In genomic region chr14:37296531-37296930, GRCm38 (mm10) we compare ENCODE assay signal across 25 mouse cellular contexts.
DNase-seq lines count a peak whose midpoint lies in the region; ATAC-seq lines count a peak whose summit lies in the region.
"Had no signal": no experiment of that assay in that cellular context is flagged by ENCODE, and none has a peak within 500 bp of the region (broad histone marks: within the 10 kb centered on the region; RNA-seq: fewer than 3 reads in every experiment).

No protein-coding gene starts in this region.

- no peaks in the 10 kb centered on the region for H3K36me3 ChIP-seq in embryonic facial prominence, embryonic 14.5 days (ENCODE audit: control insufficient read depth, insufficient read depth, low read length)
- no peaks in the 10 kb centered on the region for H3K36me3 ChIP-seq in embryonic facial prominence, embryonic 10.5 days (replicated peaks)
- H3K36me3 ChIP-seq in embryonic facial prominence, embryonic 15.5 days = no peaks in the 10 kb centered on the region
- H3K36me3 ChIP-seq in heart, embryonic 11.5 days (ENCODE audit: control insufficient read depth, insufficient read depth, low read length) = no peaks in the 10 kb centered on the region
- H3K36me3 ChIP-seq: embryonic facial prominence, embryonic 12.5 days; G1E; heart, embryonic 10.5 days; heart, embryonic 15.5 days; hindbrain, embryonic 10.5 days had no signal

- H3K4me1 ChIP-seq in embryonic facial prominence, embryonic 14.5 days (ENCODE audit: control insufficient read depth, insufficient read depth, low read length) = no peaks in the 10 kb centered on the region
- no peaks in the 10 kb centered on the region for H3K4me1 ChIP-seq in embryonic facial prominence, embryonic 10.5 days
- H3K4me1 ChIP-seq in embryonic facial prominence, embryonic 15.5 days = no peaks in the 10 kb centered on the region
- no peaks in the 10 kb centered on the region for H3K4me1 ChIP-seq in heart, embryonic 11.5 days (ENCODE audit: control insufficient read depth, insufficient read depth, low read length)
- H3K4me1 ChIP-seq: embryonic facial prominence, embryonic 12.5 days; forebrain, embryonic 13.5 days; heart, embryonic 10.5 days; heart, embryonic 15.5 days had no signal

- H3K4me2 ChIP-seq in embryonic facial prominence, embryonic 14.5 days (ENCODE audit: low read depth, low read length) = no peak overlapping the region
- no peak overlapping the region for H3K4me2 ChIP-seq in embryonic facial prominence, embryonic 15.5 days (replicated peaks)
- H3K4me2 ChIP-seq in heart, embryonic 11.5 days = no peak overlapping the region
- H3K4me2 ChIP-seq: embryonic facial prominence, embryonic 12.5 days; forebrain, embryonic 13.5 days; heart, embryonic 15.5 days; hindbrain, embryonic 14.5 days had no signal

- no peak overlapping the region for H3K9ac ChIP-seq in embryonic facial prominence, embryonic 14.5 days (ENCODE audit: low read depth, low read length)
- no peak overlapping the region for H3K9ac ChIP-seq in embryonic facial prominence, embryonic 15.5 days
- H3K9ac ChIP-seq in heart, embryonic 11.5 days (ENCODE audit: low read depth, low read length) = no peak overlapping the region
- H3K9ac ChIP-seq: embryonic facial prominence, embryonic 12.5 days; forebrain, embryonic 13.5 days; forebrain, postnatal 0 days; heart, embryonic 15.5 days; hindbrain, embryonic 14.5 days had no signal

- H3K4me3 ChIP-seq in embryonic facial prominence, embryonic 14.5 days (ENCODE audit: low read depth, low read length) = no peak overlapping the region
- H3K4me3 ChIP-seq in embryonic facial prominence, embryonic 10.5 days = no peak overlapping the region
- no peak overlapping the region for H3K4me3 ChIP-seq in embryonic facial prominence, embryonic 15.5 days (replicated peaks)
- no peak overlapping the region for H3K4me3 ChIP-seq in heart, embryonic 11.5 days (ENCODE audit: low read depth, low read length)
- H3K4me3 ChIP-seq: embryonic facial prominence, embryonic 12.5 days; forebrain, embryonic 13.5 days; heart, embryonic 10.5 days; heart, embryonic 15.5 days; hindbrain, embryonic 10.5 days had no signal

- H3K9me3 ChIP-seq in embryonic facial prominence, embryonic 14.5 days (ENCODE audit: control insufficient read depth, low read length) = no peaks in the 10 kb centered on the region
- H3K9me3 ChIP-seq in embryonic facial prominence, embryonic 10.5 days = no peaks in the 10 kb centered on the region
- no peaks in the 10 kb centered on the region for H3K9me3 ChIP-seq in embryonic facial prominence, embryonic 15.5 days (replicated peaks)
- H3K9me3 ChIP-seq in heart, embryonic 11.5 days (replicated peaks; ENCODE audit: control insufficient read depth, low read length) = no peaks in the 10 kb centered on the region
- H3K9me3 ChIP-seq: embryonic facial prominence, embryonic 12.5 days; forebrain, embryonic 13.5 days; G1E; heart, embryonic 10.5 days; heart, embryonic 15.5 days; hindbrain, embryonic 10.5 days had no signal

- no peaks in the 10 kb centered on the region for H3K27me3 ChIP-seq in embryonic facial prominence, embryonic 14.5 days (replicated peaks; ENCODE audit: control insufficient read depth, insufficient read depth, low read length)
- no peaks in the 10 kb centered on the region for H3K27me3 ChIP-seq in embryonic facial prominence, embryonic 10.5 days (replicated peaks; ENCODE audit: low read depth, poor library complexity, severe bottlenecking)
- H3K27me3 ChIP-seq in embryonic facial prominence, embryonic 15.5 days = no peaks in the 10 kb centered on the region
- no peaks in the 10 kb centered on the region for H3K27me3 ChIP-seq in heart, embryonic 11.5 days (ENCODE audit: control insufficient read depth, insufficient read depth, low read length)
- H3K27me3 ChIP-seq: embryonic facial prominence, embryonic 12.5 days; forebrain, embryonic 13.5 days; heart, embryonic 15.5 days had no signal

- peak; percentile 51 for DNase-seq in embryonic facial prominence, embryonic 14.5 days (ENCODE audit: low spot score)
- no peak for DNase-seq in embryonic facial prominence, embryonic 10.5 days (ENCODE audit: low spot score)
- peak; percentile 4 for DNase-seq in kidney, postnatal 14 days
- no peak for DNase-seq in kidney, adult 18-20 months
- peak; percentile 2 for DNase-seq in lung, postnatal 14 days
- DNase-seq in heart, adult 9 months (ENCODE audit: low spot score in 2 of 2) = no peak
- DNase-seq: adrenal gland, adult 8-10 months; B cell, adult 2 months; cerebellum, adult 11 months; cerebellum, adult 8-10 months; cerebellum, postnatal 14 days; embryo, embryonic 11 days; forebrain, postnatal 0 days; gastrocnemius, postnatal 36 days; heart, adult 11 months had no signal

- 38% methylated on average over 1 of the region's 1 CpGs for WGBS in embryonic facial prominence, embryonic 14.5 days
- 78% methylated on average over 1 of the region's 1 CpGs for WGBS in embryonic facial prominence, embryonic 10.5 days
- 42% methylated on average over 1 of the region's 1 CpGs for WGBS in embryonic facial prominence, embryonic 15.5 days
- WGBS in heart, embryonic 11.5 days (ENCODE audit: insufficient replicate concordance) = 38% methylated on average over 1 of the region's 1 CpGs

- ATAC-seq in embryonic facial prominence, embryonic 14.5 days (ENCODE audit: low read depth) = no peak
- peak; percentile 43; the same call in 1 of the 2 replicates for ATAC-seq in embryonic facial prominence, embryonic 15.5 days (ENCODE audit: insufficient number of reproducible peaks, low FRiP score, low TSS enrichment, low read depth)
- ATAC-seq in heart, embryonic 11.5 days (replicated peaks; ENCODE audit: insufficient number of reproducible peaks, low FRiP score, low TSS enrichment) = no peak
- ATAC-seq: CD4-positive, CD25-positive, alpha-beta regulatory T cell, adult 4 months; forebrain, embryonic 13.5 days; forebrain, postnatal 0 days had no signal

- H3K27ac ChIP-seq in embryonic facial prominence, embryonic 14.5 days (replicated peaks; ENCODE audit: low read depth, low read length) = no peak overlapping the region
- no peak overlapping the region for H3K27ac ChIP-seq in embryonic facial prominence, embryonic 10.5 days (replicated peaks)
- H3K27ac ChIP-seq in embryonic facial prominence, embryonic 15.5 days (replicated peaks) = no peak overlapping the region
- no peak overlapping the region for H3K27ac ChIP-seq in heart, embryonic 11.5 days (ENCODE audit: low read depth, low read length)
- H3K27ac ChIP-seq: embryonic facial prominence, embryonic 12.5 days; forebrain, embryonic 13.5 days; heart, embryonic 10.5 days; heart, embryonic 15.5 days; hindbrain, embryonic 10.5 days; hindbrain, embryonic 14.5 days had no signal

Comparison
In these comparisons a context has a peak if more than half of its experiments do, and no peak if none do; other contexts are left out.
1. DNase-seq: peak in embryonic facial prominence, embryonic 14.5 days (single experiment), kidney, postnatal 14 days (single experiment) and lung, postnatal 14 days (single experiment); none in embryonic facial prominence, embryonic 10.5 days (single experiment), kidney, adult 18-20 months (single experiment) and heart, adult 9 months (0 of 2).